Mouse (Mus musculus) common myeloid progenitor, adult 5-6 weeks (primary cell): ENCODE measurements around the gene Atg4a-ps. TPM values are rescaled to one million over a fixed set of nuclear protein-coding genes. Genes with fewer than 3 reads are reported as not detected.
"Not testable (repeated sequence)": the region's sequence is repeated elsewhere in the genome, so short reads cannot be mapped to it uniquely, and the experiment has no call there.

Experiments used
- ATAC-seq: replicated peaks from 2 replicates; pipeline ENCODE4 v1.8.0; 2016; ENCODE audit warnings: low read depth, mild to moderate bottlenecking, moderate TSS enrichment, inconsistent platforms; ENCODE audit not compliant: poor library complexity, severe bottlenecking
- total RNA-seq: library from RNA; stranded (forward); fragments of 200-1000, 187-1606 nt; gene quantifications from 2 replicates; pipeline ENCODE4 v1.2.3, GENCODE M21; 2017

The Atg4a-ps gene
- 0.73 and 1.1 TPM in 2 replicates for total RNA-seq

- ATAC-seq: not testable (repeated sequence)
These were observed at the start of gene Atg4a-ps for GRCm38 (mm10) chr3:103645968-103646367. Gene Atg4a-ps (minus strand): TSS chr3:103646068.

GRCm38 (mm10) chr3:103695556-103695955 lies 49.7 kb upstream of the Atg4a-ps start:
- ATAC-seq: no peak

- 0 out of 2 replicates have a peak, but pooled peaks have one; percentile 52 for ATAC-seq
These were observed 44.6 kb upstream of the Atg4a-ps start for GRCm38 (mm10) chr3:103690506-103690905.

GRCm38 (mm10) chr3:103689043-103689442 lies 43.2 kb upstream of the Atg4a-ps start:
- ATAC-seq: no peak

GRCm38 (mm10) chr3:103683966-103684319 lies 38.1 kb upstream of the Atg4a-ps start:
- no peak for ATAC-seq

GRCm38 (mm10) chr3:103683234-103683965 lies 37.5 kb upstream of the Atg4a-ps start:
- ATAC-seq: no peak

GRCm38 (mm10) chr3:103682473-103682872 lies 36.6 kb upstream of the Atg4a-ps start:
- no peak for ATAC-seq

- no peak for ATAC-seq
These were observed 32.9 kb upstream of the Atg4a-ps start for GRCm38 (mm10) chr3:103678811-103679210.

GRCm38 (mm10) chr3:103672716-103673115 lies 26.8 kb upstream of the Atg4a-ps start:
- ATAC-seq: no peak

- ATAC-seq: no peak
These were observed 26.2 kb upstream of the Atg4a-ps start for GRCm38 (mm10) chr3:103672113-103672512.

GRCm38 (mm10) chr3:103663385-103663784 lies 17.5 kb upstream of the Atg4a-ps start:
- no peak for ATAC-seq

- no peak for ATAC-seq
These were observed 15.8 kb upstream of the Atg4a-ps start for GRCm38 (mm10) chr3:103661714-103662113.

GRCm38 (mm10) chr3:103660012-103660411 lies 14.1 kb upstream of the Atg4a-ps start:
- ATAC-seq: no peak

- no peak for ATAC-seq
These were observed 4.5 kb upstream of the Atg4a-ps start for GRCm38 (mm10) chr3:103650406-103650805.

- ATAC-seq: no peak
These were observed 3.8 kb upstream of the Atg4a-ps start for GRCm38 (mm10) chr3:103649716-103650115.

- no peak for ATAC-seq
These were observed 2.6 kb upstream of the Atg4a-ps start for GRCm38 (mm10) chr3:103648486-103648885.

- ATAC-seq: no peak
These were observed 1.4 kb upstream of the Atg4a-ps start for GRCm38 (mm10) chr3:103647164-103647867.

- ATAC-seq: no peak
These were observed 4.6 kb downstream of the Atg4a-ps start for GRCm38 (mm10) chr3:103641301-103641700.

- ATAC-seq: no peak
These were observed 5.6 kb downstream of the Atg4a-ps start for GRCm38 (mm10) chr3:103640226-103640803.

- no peak for ATAC-seq
These were observed 8.2 kb downstream of the Atg4a-ps start for GRCm38 (mm10) chr3:103637641-103638040.

GRCm38 (mm10) chr3:103634256-103634655 lies 11.6 kb downstream of the Atg4a-ps start:
- ATAC-seq: no peak
